Mouse (Mus musculus): ENCODE measurements around the gene E030018B13Rik. TPM values are rescaled to one million over a fixed set of nuclear protein-coding genes. Genes with fewer than 3 reads are reported as not detected.

E030018B13Rik gene
- polyA plus RNA-seq, 1 experiment from 2014 or later, result 0.30 TPM

DNA sequence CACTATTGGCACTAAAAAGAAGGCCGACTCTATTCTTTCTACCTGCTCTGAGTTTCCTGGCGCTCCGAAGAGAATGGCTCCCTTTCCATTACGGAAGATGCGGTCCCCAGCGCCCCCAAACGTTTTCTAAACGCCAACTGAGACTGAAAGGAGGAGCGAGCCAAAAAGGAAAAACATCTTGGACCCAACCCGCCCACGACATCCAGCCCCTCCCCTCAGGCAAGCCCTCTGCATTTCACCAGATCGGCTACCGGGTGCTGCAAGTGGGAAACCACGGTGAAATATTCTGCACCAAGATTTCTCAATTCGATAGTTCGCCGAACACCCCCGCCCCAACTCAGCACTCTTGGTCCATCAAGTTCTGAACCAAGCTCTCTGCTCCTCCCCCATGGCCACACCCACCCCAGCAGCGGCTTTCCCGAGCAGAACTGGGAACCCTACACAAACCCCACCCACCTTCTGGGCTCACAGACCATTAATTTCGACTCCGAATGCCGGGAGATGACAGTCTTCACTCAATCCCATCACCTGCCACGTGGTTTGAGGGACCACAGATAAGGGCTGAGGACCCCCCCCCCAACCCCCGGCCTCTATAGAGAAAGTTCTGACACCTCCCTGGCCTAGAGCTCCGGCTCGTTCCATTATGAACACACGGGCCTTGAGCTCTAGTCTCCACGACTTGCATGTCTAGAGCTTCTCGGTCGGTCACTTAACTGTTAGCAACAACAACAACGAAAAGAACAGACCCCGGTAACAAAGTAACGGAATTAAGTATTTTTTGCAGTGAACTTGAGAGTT lies 19.7 kb downstream of the E030018B13Rik start:
- peak overlapping the region; percentile 93 for H3K27ac ChIP-seq (ENCODE audit: low read depth)
- no peaks in the 10 kb centered on the region for H3K36me3 ChIP-seq (ENCODE audit: control insufficient read depth, insufficient read depth, low read length)
- peak overlapping the region; percentile 70 for H3K4me3 ChIP-seq (ENCODE audit: low read depth, low read length)
- 0 out of 2 replicates have a peak, but pooled peaks cover 4% of the 10 kb centered on the region for H3K4me1 ChIP-seq (replicated peaks; ENCODE audit: control insufficient read depth, insufficient read depth, low read length)
- H3K9me3 ChIP-seq (ENCODE audit: control insufficient read depth, low read length), result no peaks in the 10 kb centered on the region
- peak; percentile 80 for DNase-seq (ENCODE audit: low spot score)
- H3K4me2 ChIP-seq (ENCODE audit: low read length), result peak overlapping the region; percentile 87
- ATAC-seq (replicated peaks; ENCODE audit: low FRiP score, low TSS enrichment, low read depth), result no peak
- WGBS, result 2% methylated on average over 34 of the region's 34 CpGs
- peak overlapping the region; percentile 83 for H3K9ac ChIP-seq (ENCODE audit: low read length)
- H3K27me3 ChIP-seq (replicated peaks; ENCODE audit: control insufficient read depth, insufficient read depth, low read length), result no peaks in the 10 kb centered on the region

DNA sequence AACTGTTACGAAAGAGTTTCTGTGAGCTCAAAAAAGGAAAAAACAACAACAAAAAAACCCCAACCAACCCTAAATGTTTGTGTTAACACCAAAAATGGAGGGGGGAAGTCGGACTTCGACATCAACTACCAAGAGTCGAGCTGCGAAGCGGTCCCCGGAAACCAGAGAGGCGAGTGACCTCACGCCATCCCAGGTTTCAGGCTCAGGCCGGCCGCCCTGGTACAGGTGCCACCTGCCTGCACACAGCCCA lies 20.3 kb downstream of the E030018B13Rik start:
- Histone ChIP-seq H3K27ac (ENCODE audit: low read depth) (peak overlapping the region; percentile 93), H3K9ac (ENCODE audit: low read length) (peak overlapping the region; percentile 83), H3K9me3 (ENCODE audit: control insufficient read depth, low read length) (no peaks in the 10 kb centered on the region), H3K4me1 (replicated peaks; ENCODE audit: control insufficient read depth, insufficient read depth, low read length) (0 out of 2 replicates have a peak, but pooled peaks cover 4% of the 10 kb centered on the region), H3K4me2 (ENCODE audit: low read length) (peak overlapping the region; percentile 87), H3K4me3 (ENCODE audit: low read depth, low read length) (peak overlapping the region; percentile 70), H3K27me3 (replicated peaks; ENCODE audit: control insufficient read depth, insufficient read depth, low read length) (no peaks in the 10 kb centered on the region), H3K36me3 (ENCODE audit: control insufficient read depth, insufficient read depth, low read length) (no peaks in the 10 kb centered on the region)
- no peak for DNase-seq (ENCODE audit: low spot score)
- ATAC-seq (replicated peaks; ENCODE audit: low FRiP score, low TSS enrichment, low read depth), result no peak
- 2% methylated on average over 11 of the region's 11 CpGs for WGBS

DNA sequence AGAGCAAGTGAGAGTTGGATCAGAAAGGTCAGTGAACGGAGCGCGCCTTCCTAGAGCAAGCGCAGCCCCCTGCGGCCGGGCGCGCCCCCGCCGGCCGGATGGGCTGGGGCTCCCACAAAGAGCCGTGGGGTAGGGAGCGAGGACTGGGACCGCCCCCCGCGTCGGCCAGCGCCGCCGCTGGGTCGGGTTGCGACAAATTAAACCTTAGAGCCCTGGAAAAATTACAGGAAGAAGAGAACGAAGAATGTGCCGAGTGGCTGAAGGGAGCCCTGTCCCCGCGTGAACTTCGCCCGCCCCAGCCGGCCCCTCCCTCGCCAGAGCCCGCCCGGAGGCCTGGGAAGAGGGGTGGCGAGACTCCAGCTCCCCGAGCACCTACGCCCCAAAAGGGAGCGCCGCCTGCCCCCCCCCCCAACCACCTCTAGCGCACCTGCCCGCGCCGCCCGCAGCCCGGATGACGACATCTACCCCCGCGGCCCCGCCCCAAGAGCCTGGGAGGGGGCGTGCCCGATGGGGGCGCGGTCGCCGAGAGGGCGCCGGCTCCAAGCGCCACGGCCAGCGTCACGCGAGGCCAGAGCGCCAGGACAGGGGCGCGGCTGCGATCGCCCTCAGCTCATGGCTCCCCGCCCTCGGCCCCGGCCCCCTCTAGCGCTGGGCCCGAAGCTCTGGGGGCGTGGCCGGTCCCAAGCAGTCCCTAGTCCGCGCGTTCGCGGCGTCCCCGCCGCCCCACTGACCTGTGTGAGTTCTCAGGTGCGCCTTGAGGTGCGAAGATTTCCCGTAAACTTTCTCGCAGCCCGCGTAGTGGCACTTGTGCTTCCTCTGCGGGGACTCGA lies 20.8 kb downstream of the E030018B13Rik start:
- Histone ChIP-seq H3K4me2 (ENCODE audit: low read length) (peak overlapping the region; percentile 87), H3K27ac (ENCODE audit: low read depth) (peak overlapping the region; percentile 93), H3K9ac (ENCODE audit: low read length) (peak overlapping the region; percentile 83), H3K27me3 (replicated peaks; ENCODE audit: control insufficient read depth, insufficient read depth, low read length) (no peaks in the 10 kb centered on the region), H3K9me3 (ENCODE audit: control insufficient read depth, low read length) (no peaks in the 10 kb centered on the region), H3K36me3 (ENCODE audit: control insufficient read depth, insufficient read depth, low read length) (no peaks in the 10 kb centered on the region), H3K4me1 (replicated peaks; ENCODE audit: control insufficient read depth, insufficient read depth, low read length) (0 out of 2 replicates have a peak, but pooled peaks cover 4% of the 10 kb centered on the region), H3K4me3 (ENCODE audit: low read depth, low read length) (peak overlapping the region; percentile 70)
- DNase-seq (ENCODE audit: low spot score) (peak; percentile 88), ATAC-seq (replicated peaks; ENCODE audit: low FRiP score, low TSS enrichment, low read depth) (peak; percentile 60)
- under 1% methylated on average over 80 of the region's 88 CpGs for WGBS

- peak; percentile 58 for ATAC-seq (replicated peaks; ENCODE audit: low FRiP score, low TSS enrichment, low read depth)
- H3K27me3 ChIP-seq (replicated peaks; ENCODE audit: control insufficient read depth, insufficient read depth, low read length), result no peaks in the 10 kb centered on the region
These were observed 21.6 kb downstream of the E030018B13Rik start for GRCm38 (mm10) chr7:63938066-63938913.

GRCm38 (mm10) chr7:63938914-63939396 lies 22.3 kb downstream of the E030018B13Rik start, which contains the start of gene Klf13:
TSS of gene Klf13 (minus strand) at chr7:63938915.
- Histone ChIP-seq H3K27ac (ENCODE audit: low read depth) (peak within 1 kb of the TSS; percentile 93), H3K9ac (ENCODE audit: low read length) (peak within 1 kb of the TSS; percentile 83), H3K27me3 (replicated peaks; ENCODE audit: control insufficient read depth, insufficient read depth, low read length) (no peaks in the 10 kb centered on the region), H3K4me2 (ENCODE audit: low read length) (peak within 1 kb of the TSS; percentile 88), H3K4me1 (replicated peaks; ENCODE audit: control insufficient read depth, insufficient read depth, low read length) (0 out of 2 replicates have a peak, but pooled peaks cover 4% of the 10 kb centered on the region), H3K36me3 (ENCODE audit: control insufficient read depth, insufficient read depth, low read length) (no peaks in the 10 kb centered on the region), H3K9me3 (ENCODE audit: control insufficient read depth, low read length) (no peaks in the 10 kb centered on the region), H3K4me3 (ENCODE audit: low read depth, low read length) (peak within 1 kb of the TSS; percentile 70)
- peak; percentile 88 for ATAC-seq (replicated peaks; ENCODE audit: low FRiP score, low TSS enrichment, low read depth)
- DNase-seq (ENCODE audit: low spot score), result peak; percentile 95
- under 1% methylated on average over 38 of the region's 50 CpGs for WGBS

More at GRCm38 (mm10) chr7:63938066-63938913, 21.6 kb downstream of the E030018B13Rik start:
- Histone ChIP-seq H3K27ac (ENCODE audit: low read depth) (peak overlapping the region; percentile 93), H3K9me3 (ENCODE audit: control insufficient read depth, low read length) (no peaks in the 10 kb centered on the region), H3K4me2 (ENCODE audit: low read length) (peak overlapping the region; percentile 87), H3K4me1 (replicated peaks; ENCODE audit: control insufficient read depth, insufficient read depth, low read length) (0 out of 2 replicates have a peak, but pooled peaks cover 4% of the 10 kb centered on the region), H3K36me3 (ENCODE audit: control insufficient read depth, insufficient read depth, low read length) (no peaks in the 10 kb centered on the region), H3K9ac (ENCODE audit: low read length) (peak overlapping the region; percentile 83), H3K4me3 (ENCODE audit: low read depth, low read length) (peak overlapping the region; percentile 70)
- no peak for DNase-seq (ENCODE audit: low spot score)
- WGBS, result under 1% methylated on average over 91 of the region's 121 CpGs

- DNase-seq (ENCODE audit: low spot score), result peak; percentile 88
- Histone ChIP-seq H3K27ac (ENCODE audit: low read depth) (peak overlapping the region; percentile 92), H3K9ac (ENCODE audit: low read length) (peak overlapping the region; percentile 74), H3K4me1 (replicated peaks; ENCODE audit: control insufficient read depth, insufficient read depth, low read length) (0 out of 2 replicates have a peak, but pooled peaks cover 4% of the 10 kb centered on the region), H3K4me2 (ENCODE audit: low read length) (peak overlapping the region; percentile 88), H3K4me3 (ENCODE audit: low read depth, low read length) (peak overlapping the region; percentile 70), H3K27me3 (replicated peaks; ENCODE audit: control insufficient read depth, insufficient read depth, low read length) (no peaks in the 10 kb centered on the region), H3K36me3 (ENCODE audit: control insufficient read depth, insufficient read depth, low read length) (no peaks in the 10 kb centered on the region), H3K9me3 (ENCODE audit: control insufficient read depth, low read length) (no peaks in the 10 kb centered on the region)
- WGBS, result under 1% methylated on average over 37 of the region's 39 CpGs
- peak; percentile 49 for ATAC-seq (replicated peaks; ENCODE audit: low FRiP score, low TSS enrichment, low read depth)
These were observed 22.8 kb downstream of the E030018B13Rik start for GRCm38 (mm10) chr7:63939397-63939951.

DNA sequence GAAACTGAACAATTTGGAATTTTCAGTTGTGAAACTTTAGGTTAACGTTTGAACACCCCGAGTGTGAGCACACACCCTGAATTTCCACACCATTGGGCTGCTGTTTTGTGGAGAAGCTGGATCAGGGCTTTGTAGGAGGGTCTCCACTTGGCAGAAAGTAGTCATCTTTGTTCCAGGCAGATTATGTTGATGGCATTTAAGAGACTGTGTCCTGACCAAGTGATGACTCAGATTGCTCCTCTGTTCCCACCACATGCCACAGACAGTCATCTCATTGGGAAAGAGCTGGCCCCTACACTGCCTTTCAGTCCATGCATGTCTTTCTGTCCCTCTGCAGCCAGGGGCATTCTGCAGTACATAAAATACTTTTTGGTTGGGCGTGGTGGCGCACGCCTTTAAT lies 23.7 kb downstream of the E030018B13Rik start:
- DNase-seq (ENCODE audit: low spot score) (no peak), ATAC-seq (replicated peaks; ENCODE audit: low FRiP score, low TSS enrichment, low read depth) (no peak)
- Histone ChIP-seq H3K4me1 (replicated peaks; ENCODE audit: control insufficient read depth, insufficient read depth, low read length) (0 out of 2 replicates have a peak, but pooled peaks cover 4% of the 10 kb centered on the region), H3K9ac (ENCODE audit: low read length) (no peak overlapping the region), H3K4me2 (ENCODE audit: low read length) (0 out of 2 replicates have a peak overlapping the region, but pooled peaks have one; percentile 88), H3K4me3 (ENCODE audit: low read depth, low read length) (no peak overlapping the region), H3K27me3 (replicated peaks; ENCODE audit: control insufficient read depth, insufficient read depth, low read length) (no peaks in the 10 kb centered on the region), H3K27ac (ENCODE audit: low read depth) (peak overlapping the region; percentile 92; the same call in 1 of the 2 replicates), H3K9me3 (ENCODE audit: control insufficient read depth, low read length) (no peaks in the 10 kb centered on the region), H3K36me3 (ENCODE audit: control insufficient read depth, insufficient read depth, low read length) (no peaks in the 10 kb centered on the region)
- 91% methylated on average over 5 of the region's 5 CpGs for WGBS
